Mouse (Mus musculus) forebrain, embryonic 10.5 days (tissue): ENCODE results near the gene Uimc1. TPM values are rescaled to one million over a fixed set of nuclear protein-coding genes. Genes with fewer than 3 reads are reported as not detected.

Source experiments
- DNase-seq: peaks from one replicate; pipeline ENCODE4 v3.0.0-alpha.2; 2017; ENCODE audit warnings: low spot score; ENCODE audit errors: extremely low spot score
- H3K27ac ChIP-seq: fragments of 300-500 bp; sonication (generic); 2 replicates; pipeline ENCODE4 v1.5.1; 2016; ENCODE audit warnings: mild to moderate bottlenecking
- H3K27me3 ChIP-seq: fragments of 300-500 bp; sonication (generic); 2 replicates; pipeline ENCODE4 v1.6.1; 2016; ENCODE audit warnings: mild to moderate bottlenecking; ENCODE audit not compliant: poor library complexity, severe bottlenecking
- H3K36me3 ChIP-seq: fragments of 300-500 bp; sonication (generic); replicated peaks from 2 replicates; pipeline ENCODE4 v1.6.1; 2016; ENCODE audit warnings: mild to moderate bottlenecking, moderate library complexity
- H3K4me1 ChIP-seq: fragments of 300-500 bp; sonication (generic); 2 replicates; pipeline ENCODE4 v1.6.1; 2016
- H3K4me3 ChIP-seq: fragments of 300-500 bp; sonication (generic); 2 replicates; pipeline ENCODE4 v1.5.1; 2016; ENCODE audit warnings: mild to moderate bottlenecking, moderate library complexity
- H3K9me3 ChIP-seq: fragments of 300-500 bp; sonication (generic); 2 replicates; pipeline ENCODE4 v1.6.1; 2016; ENCODE audit warnings: mild to moderate bottlenecking, moderate library complexity
- WGBS: fragments of 180-500 bp; shearing (Covaris S2); methylation state at CpG from one replicate; pipeline ENCODE4 v1.1.7; 2016; 5-methylcytosine and 5-hydroxymethylcytosine counted together
- polyA plus RNA-seq: library from polyadenylated mRNA; unstranded; fragments of >200 nt; fragmentation: Nextera tagmentation; extraction: Ambion mirVana; gene quantifications from 2 replicates; pipeline ENCODE4 v1.2.1, GENCODE M21; 2016

Uimc1 gene
- polyA plus RNA-seq, 1 experiment from 2014 or later: 23.4 TPM

- Histone ChIP-seq H3K27ac (no peak overlapping the region), H3K4me1 (peaks cover 54% of the 10 kb centered on the region), H3K9me3 (no peaks in the 10 kb centered on the region), H3K4me3 (no peak overlapping the region), H3K27me3 (peaks cover 96% of the 10 kb centered on the region), H3K36me3 (no peaks in the 10 kb centered on the region)
- 73% methylated on average over 12 of the region's 12 CpGs for WGBS
- no peak for DNase-seq
Measured at GRCm38 (mm10) chr13:54980957-54981356, 119.1 kb downstream of the Uimc1 start.

GRCm38 (mm10) chr13:54978804-54979203, 121.3 kb downstream of the Uimc1 start:
- Histone ChIP-seq H3K4me3 (no peak overlapping the region), H3K4me1 (peaks cover 67% of the 10 kb centered on the region), H3K36me3 (no peaks in the 10 kb centered on the region), H3K27me3 (peaks cover 89% of the 10 kb centered on the region), H3K27ac (0 out of 2 replicates have a peak overlapping the region, but pooled peaks have one; percentile 32), H3K9me3 (no peaks in the 10 kb centered on the region)
- no peak for DNase-seq
- 24% methylated on average over 8 of the region's 8 CpGs for WGBS

Other genes starting within 250 kb of the Uimc1 start
- 2.4 TPM in 2 replicates for gene Unc5a, start 150.9 kb downstream of the Uimc1 start, polyA plus RNA-seq
- gene Hk3, start 78.9 kb downstream of the Uimc1 start, polyA plus RNA-seq: 0.58 TPM in 2 replicates
- 24.5 and 25.1 TPM in 2 replicates for gene Zfp346, start 5.0 kb upstream of the Uimc1 start, polyA plus RNA-seq
- not detected in 2 replicates for gene Gm17617, start 33.2 kb upstream of the Uimc1 start, polyA plus RNA-seq
- gene Fgfr4, start 52.3 kb upstream of the Uimc1 start, polyA plus RNA-seq: 0.16 and 0.30 TPM in 2 replicates
- gene Nsd1, start 109.5 kb upstream of the Uimc1 start, polyA plus RNA-seq: 66.8 and 70.1 TPM in 2 replicates
- 502 and 512 TPM in 2 replicates for gene Prelid1, start 220.2 kb upstream of the Uimc1 start, polyA plus RNA-seq
- 67.1 and 76.5 TPM in 2 replicates for gene Rab24, start 221.6 kb upstream of the Uimc1 start, polyA plus RNA-seq
- 23.0 and 28.5 TPM in 2 replicates for gene Mxd3, start 229.5 kb upstream of the Uimc1 start, polyA plus RNA-seq